Mouse (Mus musculus) ES-Bruce4 (cell line): ENCODE measurements around the gene Akirin1. TPM values are rescaled to one million over a fixed set of nuclear protein-coding genes. Genes with fewer than 3 reads are reported as not detected.
A peak's percentile ranks its signal among the peaks of the same experiment; 100 is the strongest.

Source experiments
- H3K27ac ChIP-seq: 2 replicates; pipeline ENCODE4 v1.5.1; 2012; ENCODE audit warnings: low read length, inconsistent platforms; ENCODE audit not compliant: insufficient read depth
- H3K27me3 ChIP-seq: 2 replicates; pipeline ENCODE4 v1.6.1; 2012; ENCODE audit warnings: mild to moderate bottlenecking, low read length, inconsistent platforms; ENCODE audit not compliant: control insufficient read depth, poor library complexity, insufficient read depth, severe bottlenecking
- H3K36me3 ChIP-seq: 2 replicates; pipeline ENCODE4 v1.6.1; 2012; ENCODE audit warnings: inconsistent platforms, mild to moderate bottlenecking, low read length, moderate library complexity; ENCODE audit not compliant: control insufficient read depth, poor library complexity, insufficient read depth, severe bottlenecking
- H3K4me1 ChIP-seq: one replicate; pipeline ENCODE4 v1.8.1; 2011; ENCODE audit warnings: low read length; ENCODE audit not compliant: control insufficient read depth, insufficient read depth
- H3K4me3 ChIP-seq: 2 replicates; pipeline ENCODE4 v1.5.1; 2011; ENCODE audit warnings: low read depth, mild to moderate bottlenecking, low read length
- H3K9ac ChIP-seq: 2 replicates; pipeline ENCODE4 v1.6.1; 2012; ENCODE audit warnings: low read depth, mild to moderate bottlenecking, inconsistent platforms; ENCODE audit not compliant: poor library complexity, severe bottlenecking
- H3K9me3 ChIP-seq: replicated peaks from 2 replicates; pipeline ENCODE4 v1.6.1; 2012; ENCODE audit warnings: mild to moderate bottlenecking, low read length, inconsistent platforms; ENCODE audit not compliant: control insufficient read depth, poor library complexity, insufficient read depth, severe bottlenecking
- CTCF ChIP-seq: IDR thresholded peaks from one replicate; pipeline ENCODE4 v1.8.1; 2011; ENCODE audit warnings: low read depth, low read length
- EP300 ChIP-seq: IDR thresholded peaks from 2 replicates; pipeline ENCODE4 v1.6.1; 2011; ENCODE audit warnings: low read depth, low read length; ENCODE audit not compliant: insufficient read depth
- POLR2A ChIP-seq: IDR thresholded peaks from one replicate; pipeline ENCODE4 v1.8.1; 2011; ENCODE audit warnings: low read length; ENCODE audit not compliant: insufficient read depth
- polyA plus RNA-seq: library from polyadenylated mRNA; stranded (reverse); fragments of >200 nt; gene quantifications from 2 replicates; pipeline ENCODE4 v1.2.4, GENCODE M21; 2011; ENCODE audit warnings: low read depth; ENCODE audit not compliant: missing spikeins, insufficient read depth, insufficient read length

The Akirin1 gene
- polyA plus RNA-seq, 1 experiment = 37.6 TPM

GRCm38 (mm10) chr4:123732921-123733320 is 17.2 kb downstream of the Akirin1 start:
- H3K4me3 ChIP-seq = no peak overlapping the region
- H3K27me3 ChIP-seq = no peaks in the 10 kb centered on the region
- H3K27ac ChIP-seq = no peak overlapping the region
- no peak overlapping the region for H3K9ac ChIP-seq
- H3K4me1 ChIP-seq = no peaks in the 10 kb centered on the region
- TF ChIP-seq CTCF (no peak), POLR2A (no peak), EP300 (no peak)
- H3K36me3 ChIP-seq = peaks cover 9% of the 10 kb centered on the region
- no peaks in the 10 kb centered on the region for H3K9me3 ChIP-seq

- H3K36me3 ChIP-seq = peaks cover 5% of the 10 kb centered on the region; the same call in 1 of the 2 replicates
Observed at GRCm38 (mm10) chr4:123732163-123732910, 17.8 kb downstream of the Akirin1 start.

GRCm38 (mm10) chr4:123721761-123722160 is 28.4 kb downstream of the Akirin1 start:
- H3K27me3 ChIP-seq = no peaks in the 10 kb centered on the region
- no peak for TF ChIP-seq POLR2A
- no peak for TF ChIP-seq CTCF
- no peak for TF ChIP-seq EP300

More at GRCm38 (mm10) chr4:123732163-123732910, 17.8 kb downstream of the Akirin1 start:
- H3K27me3 ChIP-seq = no peaks in the 10 kb centered on the region
- H3K9ac ChIP-seq = no peak overlapping the region
- H3K4me1 ChIP-seq = no peaks in the 10 kb centered on the region
- TF ChIP-seq CTCF (no peak), EP300 (no peak), POLR2A (no peak)
- no peak overlapping the region for H3K27ac ChIP-seq
- H3K4me3 ChIP-seq = no peak overlapping the region
- no peaks in the 10 kb centered on the region for H3K9me3 ChIP-seq

GRCm38 (mm10) chr4:123718434-123718780 is 31.7 kb downstream of the Akirin1 start:
- Histone ChIP-seq H3K4me3 (peak overlapping the region; percentile 90), H3K9me3 (0 out of 2 replicates have a peak, but pooled peaks cover 4% of the 10 kb centered on the region), H3K36me3 (peaks cover 7% of the 10 kb centered on the region; the same call in 1 of the 2 replicates), H3K4me1 (peaks cover 1% of the 10 kb centered on the region), H3K9ac (peak overlapping the region; percentile 31; the same call in 1 of the 2 replicates), H3K27ac (no peak overlapping the region), H3K27me3 (no peaks in the 10 kb centered on the region)
- TF ChIP-seq EP300 (no peak), CTCF (no peak), POLR2A (no peak)

More at GRCm38 (mm10) chr4:123721761-123722160, 28.4 kb downstream of the Akirin1 start:
- H3K4me3 ChIP-seq = no peak overlapping the region
- H3K27ac ChIP-seq = no peak overlapping the region
- H3K9me3 ChIP-seq = 0 out of 2 replicates have a peak, but pooled peaks cover 4% of the 10 kb centered on the region
- H3K36me3 ChIP-seq = no peaks in the 10 kb centered on the region
- H3K4me1 ChIP-seq = no peaks in the 10 kb centered on the region
- H3K9ac ChIP-seq = no peak overlapping the region

GRCm38 (mm10) chr4:123717574-123718433 is 32.3 kb downstream of the Akirin1 start, which contains the start of gene Ndufs5:
Gene Ndufs5, minus strand, starts transcription at chr4:123718202.
- H3K4me3 ChIP-seq = peak within 1 kb of the TSS; percentile 91
- H3K27ac ChIP-seq = no peak within 1 kb of the TSS
- 0 out of 2 replicates have a peak, but pooled peaks cover 1% of the 10 kb centered on the region for H3K9me3 ChIP-seq
- peak within 1 kb of the TSS; percentile 70 for H3K9ac ChIP-seq
- no peaks in the 10 kb centered on the region for H3K27me3 ChIP-seq
- peaks cover 1% of the 10 kb centered on the region for H3K4me1 ChIP-seq
- TF ChIP-seq CTCF (no peak), EP300 (no peak), POLR2A (peak; percentile 62)
- peaks cover 7% of the 10 kb centered on the region; the same call in 1 of the 2 replicates for H3K36me3 ChIP-seq
